Mouse (Mus musculus) forebrain, embryonic 15.5 days (tissue): Measurements from ENCODE around the gene Cytl1. TPM values are rescaled to one million over a fixed set of nuclear protein-coding genes. Genes with fewer than 3 reads are reported as not detected.
A peak's percentile ranks its signal among the peaks of the same experiment; 100 is the strongest.

Experiments used
- ATAC-seq: fragments of 200-750 bp; cut with Nextera tagmentation; replicated peaks from 2 replicates; pipeline ENCODE4 v1.8.0; 2017; ENCODE audit warnings: mild to moderate bottlenecking, moderate TSS enrichment, moderate library complexity
- H3K27ac ChIP-seq: fragments of 300-500 bp; sonication (generic); replicated peaks from 2 replicates; pipeline ENCODE4 v1.5.1; 2015; ENCODE audit warnings: mild to moderate bottlenecking, inconsistent platforms
- H3K27me3 ChIP-seq: fragments of 300-500 bp; sonication (generic); 2 replicates; pipeline ENCODE4 v1.6.1; 2015; ENCODE audit warnings: inconsistent platforms
- H3K36me3 ChIP-seq: fragments of 300-500 bp; sonication (generic); 2 replicates; pipeline ENCODE4 v1.6.1; 2015; ENCODE audit warnings: mild to moderate bottlenecking, inconsistent platforms
- H3K4me1 ChIP-seq: fragments of 300-500 bp; sonication (generic); 2 replicates; pipeline ENCODE4 v1.6.1; 2015; ENCODE audit warnings: inconsistent platforms
- H3K4me2 ChIP-seq: fragments of 300-500 bp; sonication (generic); replicated peaks from 2 replicates; pipeline ENCODE4 v1.6.1; 2015; ENCODE audit warnings: mild to moderate bottlenecking, inconsistent platforms
- H3K4me3 ChIP-seq: fragments of 300-500 bp; sonication (generic); 2 replicates; pipeline ENCODE4 v1.5.1; 2015; ENCODE audit warnings: mild to moderate bottlenecking, inconsistent platforms
- H3K9ac ChIP-seq: fragments of 300-500 bp; sonication (generic); replicated peaks from 2 replicates; pipeline ENCODE4 v1.6.1; 2015; ENCODE audit warnings: mild to moderate bottlenecking, inconsistent platforms
- H3K9me3 ChIP-seq: fragments of 300-500 bp; sonication (generic); 2 replicates; pipeline ENCODE4 v1.6.1; 2016; ENCODE audit warnings: inconsistent platforms
- WGBS: fragments of 180-500 bp; shearing (Covaris S2); methylation state at CpG from one replicate; pipeline ENCODE4 v1.1.7; 2015; ENCODE audit warnings: mixed read lengths; 5-methylcytosine and 5-hydroxymethylcytosine counted together
- polyA plus RNA-seq: library from polyadenylated mRNA; unstranded; fragments of >200 nt; fragmentation: Nextera tagmentation; extraction: Ambion mirVana; gene quantifications from 2 replicates; pipeline ENCODE4 v1.2.1, GENCODE M21; 2015

The Cytl1 gene
- polyA plus RNA-seq, 1 experiment from 2014 or later = not detected

DNA sequence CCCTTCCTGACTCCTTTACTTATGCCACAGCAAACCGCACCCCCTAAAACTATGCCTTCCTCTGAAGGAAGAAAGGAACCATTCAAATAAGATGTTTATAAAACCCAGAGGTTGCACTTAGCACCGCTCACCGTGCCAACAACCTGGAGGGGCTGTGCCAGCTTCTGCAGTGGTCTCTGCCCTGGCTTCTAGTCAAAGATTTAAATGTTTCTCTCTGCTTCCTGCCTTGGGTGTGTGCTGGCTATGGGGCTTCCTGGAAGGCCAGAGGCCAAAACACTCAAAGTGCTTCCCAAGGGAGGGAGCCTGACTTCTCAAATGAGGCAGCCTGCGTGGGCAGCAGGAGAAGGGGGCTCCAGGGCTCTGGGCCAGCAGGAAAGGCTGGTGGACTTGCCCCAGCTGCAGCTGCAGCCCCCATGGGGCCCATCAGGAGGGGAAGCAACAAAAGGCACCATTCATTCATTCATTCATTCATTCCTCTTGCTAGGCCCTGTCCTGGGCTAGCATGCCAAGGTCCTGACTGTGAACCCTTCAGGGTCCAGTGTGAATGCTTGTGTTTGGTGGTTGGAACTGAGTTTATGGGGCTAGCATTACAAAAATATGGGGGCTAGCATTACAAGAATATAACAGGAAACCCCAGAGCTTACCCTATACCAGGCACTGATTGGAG lies 10.0 kb upstream of the Cytl1 start:
- H3K4me1 ChIP-seq = 0 out of 2 replicates have a peak, but pooled peaks cover 6% of the 10 kb centered on the region
- no peaks in the 10 kb centered on the region for H3K36me3 ChIP-seq
- no peak overlapping the region for H3K9ac ChIP-seq
- ATAC-seq = no peak
- H3K9me3 ChIP-seq = no peaks in the 10 kb centered on the region
- H3K4me2 ChIP-seq = no peak overlapping the region
- H3K27ac ChIP-seq = no peak overlapping the region
- 0 out of 2 replicates have a peak, but pooled peaks cover 3% of the 10 kb centered on the region for H3K27me3 ChIP-seq
- WGBS = 75% methylated on average over 4 of the region's 4 CpGs
- H3K4me3 ChIP-seq = no peak overlapping the region

DNA sequence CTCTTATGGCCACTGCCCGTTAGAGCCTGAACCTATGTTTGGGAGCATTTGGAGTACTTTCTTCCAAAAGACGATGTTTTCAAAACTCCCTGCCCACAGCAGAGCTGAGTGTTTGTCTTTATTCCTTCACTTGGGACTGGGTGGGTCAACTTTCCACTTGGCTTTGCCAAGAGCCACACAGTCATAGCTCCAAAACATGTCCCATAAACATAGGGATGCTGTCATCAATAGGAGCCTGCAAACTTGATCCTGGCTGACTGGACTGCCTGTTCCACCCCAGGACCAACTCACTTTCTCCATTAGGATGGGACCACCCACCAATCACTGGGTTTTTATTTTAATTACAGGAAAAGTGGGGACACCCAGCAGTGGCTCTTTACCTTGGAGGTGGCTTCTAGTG lies 4.5 kb upstream of the Cytl1 start:
- H3K9ac ChIP-seq = no peak overlapping the region
- 96% methylated on average over 2 of the region's 2 CpGs for WGBS
- H3K9me3 ChIP-seq = no peaks in the 10 kb centered on the region
- H3K36me3 ChIP-seq = no peaks in the 10 kb centered on the region
- H3K4me2 ChIP-seq = no peak overlapping the region
- H3K4me3 ChIP-seq = no peak overlapping the region
- H3K27ac ChIP-seq = no peak overlapping the region
- no peaks in the 10 kb centered on the region for H3K27me3 ChIP-seq
- H3K4me1 ChIP-seq = no peaks in the 10 kb centered on the region
- no peak for ATAC-seq

DNA sequence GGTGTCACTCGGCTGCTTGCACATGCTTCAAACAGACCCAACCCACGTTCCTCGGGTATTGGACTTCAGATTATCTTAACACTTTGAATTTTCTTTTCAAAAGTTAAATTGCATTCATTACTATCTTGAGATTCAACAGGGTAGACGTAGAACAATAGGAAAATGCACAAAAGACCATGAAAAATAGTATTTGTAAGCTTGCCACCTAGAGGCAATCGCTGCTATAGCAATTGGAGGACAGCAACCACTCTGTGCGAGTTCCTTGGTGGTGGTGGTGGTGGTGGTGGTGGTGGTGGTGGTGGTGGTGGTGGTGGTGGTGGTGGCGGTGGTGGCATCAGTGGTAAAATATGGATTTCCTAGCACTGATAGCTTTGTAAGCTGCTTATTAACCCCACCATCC lies 894 bp downstream of the Cytl1 start:
- Histone ChIP-seq H3K4me2 (no peak overlapping the region), H3K27me3 (no peaks in the 10 kb centered on the region)
- ATAC-seq = no peak

DNA sequence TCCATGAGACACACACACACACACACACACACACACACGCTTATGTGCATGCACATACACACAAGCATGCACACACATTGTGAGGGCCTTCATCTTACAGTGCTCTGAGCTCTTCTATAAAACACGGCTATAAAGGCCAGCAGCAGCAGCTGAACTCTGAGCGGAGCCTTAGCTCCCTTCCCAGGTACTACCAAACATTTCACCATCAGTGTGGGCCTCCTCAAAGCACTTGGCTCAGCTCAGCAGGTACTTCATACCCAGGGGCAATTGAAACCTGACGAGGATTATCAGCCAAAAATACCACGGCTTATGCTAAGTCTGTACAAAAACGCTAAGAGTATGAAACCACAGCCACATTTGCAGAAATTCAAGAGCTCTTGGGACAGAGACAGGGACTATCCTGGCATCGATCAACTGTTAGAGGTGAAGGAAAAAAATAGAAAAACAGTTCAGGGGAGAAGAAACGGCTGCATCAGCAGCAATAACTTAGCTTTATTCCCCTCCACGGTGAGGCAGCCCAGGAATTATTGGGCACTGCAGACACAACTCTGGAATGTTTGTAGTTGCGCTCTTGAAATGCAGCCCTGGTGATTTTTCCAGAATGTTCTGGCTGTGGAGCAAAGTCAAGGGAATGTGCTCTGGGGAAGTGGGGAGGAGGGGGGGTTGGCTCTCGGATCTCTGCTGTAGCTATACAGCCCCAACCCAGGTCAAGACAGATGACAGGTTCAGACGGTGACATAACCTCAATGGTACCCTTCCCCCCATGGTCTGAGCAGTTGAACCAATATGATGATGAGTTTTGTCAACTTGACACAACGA lies 8.8 kb downstream of the Cytl1 start:
- Histone ChIP-seq H3K4me2 (no peak overlapping the region), H3K36me3 (no peaks in the 10 kb centered on the region), H3K4me1 (no peaks in the 10 kb centered on the region), H3K9me3 (peaks cover 5% of the 10 kb centered on the region; the same call in 1 of the 2 replicates), H3K9ac (no peak overlapping the region), H3K27ac (no peak overlapping the region), H3K27me3 (no peaks in the 10 kb centered on the region), H3K4me3 (no peak overlapping the region)
- 74% methylated on average over 13 of the region's 13 CpGs for WGBS
- ATAC-seq = no peak

More for the DNA sequence above, 894 bp downstream of the Cytl1 start:
- no peaks in the 10 kb centered on the region for H3K9me3 ChIP-seq
- no peaks in the 10 kb centered on the region for H3K4me1 ChIP-seq
- H3K27ac ChIP-seq = no peak overlapping the region
- no peaks in the 10 kb centered on the region for H3K36me3 ChIP-seq
- 51% methylated on average over 7 of the region's 7 CpGs for WGBS
- no peak overlapping the region for H3K9ac ChIP-seq
- H3K4me3 ChIP-seq = no peak overlapping the region

DNA sequence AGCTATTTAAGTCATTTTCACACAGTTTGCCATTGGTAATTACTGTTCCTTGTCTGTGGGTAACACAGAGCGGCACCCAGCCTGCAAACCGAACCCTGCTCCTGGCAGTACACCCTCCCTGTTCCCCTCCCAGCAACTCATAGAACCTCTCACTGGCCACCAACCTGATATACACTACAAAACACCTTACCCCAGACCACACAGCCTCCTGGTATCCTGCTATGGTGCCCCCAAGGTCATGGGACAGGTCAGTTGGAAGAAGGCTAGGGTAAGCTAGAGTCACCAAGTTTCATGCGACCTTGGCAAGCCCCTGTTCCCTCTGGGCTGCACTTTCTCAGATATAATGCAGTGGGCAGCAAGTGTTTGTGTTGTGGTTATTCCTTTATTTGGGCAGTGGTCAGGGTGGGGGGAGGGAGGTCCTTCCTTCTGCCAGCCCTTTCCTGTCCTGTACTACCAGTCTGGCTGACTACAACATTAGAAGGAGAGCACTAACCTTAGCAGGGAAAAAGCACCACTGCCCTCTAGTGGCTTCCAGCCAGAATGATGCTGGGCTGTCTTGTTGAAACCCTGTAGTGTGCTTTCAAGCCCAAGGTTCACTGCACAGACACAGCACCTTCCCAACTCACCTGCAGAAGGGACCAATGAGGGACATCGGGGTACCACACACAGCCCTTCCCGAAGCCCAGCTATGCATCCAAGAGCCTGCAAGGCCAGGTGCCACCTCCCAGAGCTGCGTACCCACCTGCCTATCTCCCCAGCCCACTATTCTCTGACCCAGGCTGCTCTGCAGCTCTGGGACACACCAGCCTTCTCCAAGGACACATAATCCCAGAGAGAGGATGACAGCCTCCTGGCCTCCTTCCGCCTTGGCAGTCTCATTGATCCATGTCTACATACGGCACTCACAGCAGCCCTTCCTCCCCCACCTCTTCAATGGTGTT lies 17.0 kb downstream of the Cytl1 start:
- peak; percentile 88 for ATAC-seq
- Histone ChIP-seq H3K9ac (no peak overlapping the region), H3K9me3 (no peaks in the 10 kb centered on the region), H3K4me1 (no peaks in the 10 kb centered on the region), H3K27me3 (0 out of 2 replicates have a peak, but pooled peaks cover 5% of the 10 kb centered on the region), H3K4me2 (no peak overlapping the region), H3K27ac (no peak overlapping the region), H3K36me3 (no peaks in the 10 kb centered on the region), H3K4me3 (no peak overlapping the region)
- 70% methylated on average over 8 of the region's 8 CpGs for WGBS

DNA sequence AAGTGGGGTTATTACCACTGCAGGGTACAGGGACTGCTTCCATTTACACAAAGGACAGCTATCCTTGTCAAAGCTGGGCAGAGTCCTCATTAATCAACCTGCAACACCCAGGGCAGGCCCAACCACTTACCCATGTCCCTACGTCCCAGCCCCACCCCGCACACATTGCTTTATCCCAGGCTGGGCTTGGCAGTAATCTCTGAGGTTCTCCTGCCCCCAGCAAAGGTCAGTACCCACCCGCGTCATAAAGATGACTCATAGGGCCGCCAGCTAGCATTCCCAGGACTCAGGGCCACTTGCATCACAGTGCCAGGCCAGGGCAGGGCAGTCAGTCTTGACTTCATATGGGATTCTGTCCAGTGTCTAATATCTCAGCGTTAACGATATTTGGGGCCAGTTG lies 18.0 kb downstream of the Cytl1 start:
- Histone ChIP-seq H3K27ac (no peak overlapping the region), H3K4me2 (no peak overlapping the region), H3K4me3 (no peak overlapping the region), H3K27me3 (0 out of 2 replicates have a peak, but pooled peaks cover 5% of the 10 kb centered on the region), H3K4me1 (no peaks in the 10 kb centered on the region), H3K36me3 (no peaks in the 10 kb centered on the region), H3K9me3 (no peaks in the 10 kb centered on the region), H3K9ac (no peak overlapping the region)
- 83% methylated on average over 7 of the region's 7 CpGs for WGBS
- no peak for ATAC-seq

DNA sequence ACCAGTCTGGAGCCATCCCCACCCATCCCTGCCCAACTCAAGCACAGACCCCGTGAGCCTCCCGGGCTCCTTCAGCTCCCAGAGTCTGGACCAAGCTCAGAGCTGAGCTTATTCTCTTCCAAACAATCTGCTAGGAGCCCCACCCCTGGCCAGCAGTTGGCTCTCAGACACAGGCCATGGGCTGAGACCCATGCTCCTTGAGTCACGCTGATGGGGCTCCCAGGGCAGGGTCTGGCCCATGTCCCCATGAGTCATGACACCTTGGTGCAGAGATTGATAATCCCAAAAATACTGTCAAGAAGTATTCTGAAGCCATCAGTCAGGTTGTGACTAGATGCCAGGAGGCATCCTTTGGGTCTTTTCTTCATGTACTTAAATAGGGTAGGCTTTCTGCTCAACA lies 26.7 kb downstream of the Cytl1 start:
- Histone ChIP-seq H3K9ac (no peak overlapping the region), H3K4me1 (no peaks in the 10 kb centered on the region), H3K27me3 (peaks cover 21% of the 10 kb centered on the region), H3K27ac (no peak overlapping the region), H3K4me3 (no peak overlapping the region), H3K36me3 (no peaks in the 10 kb centered on the region), H3K4me2 (no peak overlapping the region), H3K9me3 (no peaks in the 10 kb centered on the region)
- 95% methylated on average over 3 of the region's 3 CpGs for WGBS
- ATAC-seq = no peak

DNA sequence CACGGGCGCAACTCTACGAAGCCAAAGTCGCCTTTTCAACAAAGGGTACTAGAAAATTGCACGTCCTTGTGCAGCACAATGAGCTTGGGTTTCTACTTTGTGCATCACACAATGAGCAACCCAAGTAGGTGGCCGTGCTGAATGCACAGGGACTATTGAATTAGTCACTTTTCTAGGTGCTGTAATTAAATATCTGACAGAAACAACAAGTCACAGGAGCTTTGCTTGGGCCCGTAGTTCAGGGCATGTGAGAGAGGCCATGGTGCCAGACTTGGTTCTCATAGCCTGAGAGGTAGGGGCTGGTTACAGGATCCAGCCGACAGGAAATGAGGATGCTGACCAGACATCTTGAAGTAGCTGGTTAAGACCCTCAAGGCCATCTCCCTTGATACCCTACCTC lies 30.5 kb downstream of the Cytl1 start:
- H3K9me3 ChIP-seq = no peaks in the 10 kb centered on the region
- WGBS = 7% methylated on average over 8 of the region's 8 CpGs
- H3K4me1 ChIP-seq = peaks cover 15% of the 10 kb centered on the region
- H3K27ac ChIP-seq = no peak overlapping the region
- ATAC-seq = no peak
- H3K4me3 ChIP-seq = no peak overlapping the region
- H3K27me3 ChIP-seq = peaks cover 33% of the 10 kb centered on the region
- no peaks in the 10 kb centered on the region for H3K36me3 ChIP-seq
- no peak overlapping the region for H3K9ac ChIP-seq
- no peak overlapping the region for H3K4me2 ChIP-seq

DNA sequence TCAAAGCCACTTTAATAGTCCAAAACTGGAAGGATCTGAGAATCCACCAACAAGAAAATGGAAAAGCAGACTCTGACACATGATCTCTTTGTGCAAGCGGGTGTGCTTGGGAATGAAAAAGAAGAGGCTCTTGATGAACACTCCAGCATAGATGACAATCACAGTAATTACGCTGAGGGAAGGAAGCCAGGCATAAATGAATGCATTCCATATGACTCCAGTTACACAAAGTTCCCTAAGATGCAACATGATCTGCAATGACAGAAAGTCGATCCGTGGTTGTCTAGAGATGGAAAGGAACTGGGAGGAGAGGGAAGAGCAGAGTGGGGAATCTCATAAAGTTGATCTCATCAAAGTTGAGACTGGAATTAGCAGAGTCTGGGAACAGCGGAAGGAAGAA lies 31.9 kb downstream of the Cytl1 start:
- no peak overlapping the region for H3K27ac ChIP-seq
- peaks cover 36% of the 10 kb centered on the region for H3K27me3 ChIP-seq
- no peak overlapping the region for H3K4me2 ChIP-seq
- no peak overlapping the region for H3K4me3 ChIP-seq
- peaks cover 15% of the 10 kb centered on the region for H3K4me1 ChIP-seq
- H3K9me3 ChIP-seq = no peaks in the 10 kb centered on the region
- no peak for ATAC-seq
- H3K9ac ChIP-seq = no peak overlapping the region
- H3K36me3 ChIP-seq = no peaks in the 10 kb centered on the region
- 76% methylated on average over 5 of the region's 5 CpGs for WGBS

DNA sequence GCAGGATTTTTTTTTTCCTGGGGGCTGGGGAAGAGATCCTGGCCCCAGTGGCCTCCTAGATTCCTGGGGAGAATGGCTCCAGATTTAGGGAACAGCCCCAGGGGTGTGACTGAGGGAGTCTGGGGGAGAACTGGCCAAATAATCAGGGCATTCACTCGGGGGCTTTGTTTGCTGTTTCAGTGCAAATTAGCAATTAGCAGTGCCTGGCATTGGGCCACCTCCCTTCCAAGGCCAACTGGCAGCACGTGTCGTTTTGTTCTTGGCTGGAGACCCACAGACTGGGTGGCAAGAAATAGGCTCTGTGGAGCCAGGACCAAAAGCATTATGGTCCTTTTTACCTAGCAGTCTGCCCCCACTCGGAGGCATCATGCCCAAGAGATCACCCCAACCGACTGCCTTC lies 33.7 kb downstream of the Cytl1 start:
- Histone ChIP-seq H3K27ac (peak overlapping the region; percentile 57), H3K36me3 (no peaks in the 10 kb centered on the region)

DNA sequence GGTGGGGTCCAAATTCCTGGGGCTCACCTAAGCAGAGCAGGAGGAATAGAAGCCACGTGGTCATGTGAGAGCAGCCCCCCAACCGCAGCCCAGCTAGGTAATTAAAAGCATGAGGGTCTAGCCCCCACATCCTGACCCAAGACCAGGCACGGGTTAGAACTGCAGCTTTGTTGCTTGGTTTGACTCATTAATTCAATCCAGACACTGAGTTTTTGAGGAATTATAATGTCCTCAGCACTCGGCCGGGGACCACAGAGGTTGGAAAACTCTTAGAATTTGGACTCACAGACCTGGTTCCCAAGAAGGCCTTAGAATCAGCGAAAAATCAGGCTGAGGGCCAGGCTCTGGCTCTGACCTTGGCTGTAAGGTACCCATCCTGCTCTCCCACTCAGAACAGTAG lies 35.6 kb downstream of the Cytl1 start:
- WGBS = 81% methylated on average over 6 of the region's 6 CpGs
- Histone ChIP-seq H3K27me3 (peaks cover 58% of the 10 kb centered on the region), H3K27ac (no peak overlapping the region), H3K36me3 (no peaks in the 10 kb centered on the region), H3K9me3 (no peaks in the 10 kb centered on the region), H3K4me1 (peaks cover 15% of the 10 kb centered on the region), H3K4me2 (no peak overlapping the region), H3K9ac (no peak overlapping the region), H3K4me3 (no peak overlapping the region)
- ATAC-seq = no peak

More for the DNA sequence above, 33.7 kb downstream of the Cytl1 start:
- Histone ChIP-seq H3K4me2 (no peak overlapping the region; the same call in 1 of the 2 replicates), H3K9me3 (no peaks in the 10 kb centered on the region), H3K4me3 (no peak overlapping the region), H3K27me3 (peaks cover 52% of the 10 kb centered on the region), H3K4me1 (peaks cover 15% of the 10 kb centered on the region), H3K9ac (no peak overlapping the region)
- peak; percentile 91 for ATAC-seq
- 0% methylated on average over 5 of the region's 5 CpGs for WGBS

DNA sequence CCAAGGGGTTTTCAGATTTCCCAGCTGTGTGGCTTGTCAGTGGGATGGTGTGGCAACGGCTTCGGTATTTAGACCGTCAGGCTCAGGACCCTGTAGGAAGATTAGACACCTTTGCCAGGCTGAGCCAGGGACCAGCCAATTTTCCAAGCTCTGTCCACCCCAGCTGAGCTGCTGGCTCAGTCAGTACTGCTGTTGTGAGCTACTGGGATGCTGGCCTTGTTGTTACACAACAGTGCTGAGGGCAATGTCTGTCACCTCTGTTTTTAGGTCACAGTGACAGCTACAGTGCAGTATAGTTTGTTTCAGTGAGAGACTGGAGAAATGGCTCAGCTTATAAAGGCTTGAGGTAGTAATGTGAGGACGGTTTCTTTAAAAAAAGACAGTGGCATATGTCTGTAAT lies 38.7 kb downstream of the Cytl1 start:
- Histone ChIP-seq H3K4me1 (peaks cover 6% of the 10 kb centered on the region), H3K36me3 (no peaks in the 10 kb centered on the region), H3K27me3 (peaks cover 53% of the 10 kb centered on the region), H3K9me3 (no peaks in the 10 kb centered on the region), H3K4me2 (no peak overlapping the region), H3K4me3 (no peak overlapping the region), H3K27ac (no peak overlapping the region), H3K9ac (no peak overlapping the region)
- 78% methylated on average over 4 of the region's 4 CpGs for WGBS
- ATAC-seq = no peak
